Mouse (Mus musculus) embryonic fibroblast, embryonic 13.5 days (primary cell): ENCODE data around the gene Pou2f3. TPM values are rescaled to one million over a fixed set of nuclear protein-coding genes. Genes with fewer than 3 reads are reported as not detected.

Experiments used
- H3K27ac ChIP-seq: 2 replicates; pipeline ENCODE4 v1.5.1; 2012; ENCODE audit warnings: low read length, control low read depth, inconsistent platforms; ENCODE audit not compliant: insufficient read depth
- H3K4me1 ChIP-seq: 2 replicates; pipeline ENCODE4 v1.6.1; 2011; ENCODE audit warnings: low read length; ENCODE audit not compliant: control insufficient read depth, insufficient read depth
- H3K4me3 ChIP-seq: 2 replicates; pipeline ENCODE4 v1.5.1; 2011; ENCODE audit warnings: mild to moderate bottlenecking, control low read depth, low read length; ENCODE audit not compliant: insufficient read depth
- CTCF ChIP-seq: IDR thresholded peaks from 2 replicates; pipeline ENCODE4 v1.5.1; 2011; ENCODE audit warnings: mild to moderate bottlenecking, control low read depth, low read length, moderate library complexity, borderline replicate concordance; ENCODE audit not compliant: insufficient read depth
- POLR2A ChIP-seq: IDR thresholded peaks from 2 replicates; pipeline ENCODE4 v1.6.1; 2011; ENCODE audit warnings: low read depth, mild to moderate bottlenecking, control low read depth, low read length, moderate library complexity
- polyA plus RNA-seq: library from polyadenylated mRNA; stranded (reverse); fragments of >200 nt; gene quantifications from 2 replicates; pipeline ENCODE4 v1.2.4, GENCODE M21; 2011; ENCODE audit warnings: low read depth; ENCODE audit not compliant: missing spikeins, insufficient read length

Gene Pou2f3
- polyA plus RNA-seq, 1 experiment = not detected

GRCm38 (mm10) chr9:43115431-43116133, 94.6 kb downstream of the Pou2f3 start:
- peaks cover 2% of the 10 kb centered on the region; the same call in 1 of the 2 replicates for H3K4me1 ChIP-seq
- peak overlapping the region; percentile 74 for H3K4me3 ChIP-seq
- no peak overlapping the region for H3K27ac ChIP-seq
- no peak for TF ChIP-seq POLR2A
- TF ChIP-seq CTCF = no peak

DNA sequence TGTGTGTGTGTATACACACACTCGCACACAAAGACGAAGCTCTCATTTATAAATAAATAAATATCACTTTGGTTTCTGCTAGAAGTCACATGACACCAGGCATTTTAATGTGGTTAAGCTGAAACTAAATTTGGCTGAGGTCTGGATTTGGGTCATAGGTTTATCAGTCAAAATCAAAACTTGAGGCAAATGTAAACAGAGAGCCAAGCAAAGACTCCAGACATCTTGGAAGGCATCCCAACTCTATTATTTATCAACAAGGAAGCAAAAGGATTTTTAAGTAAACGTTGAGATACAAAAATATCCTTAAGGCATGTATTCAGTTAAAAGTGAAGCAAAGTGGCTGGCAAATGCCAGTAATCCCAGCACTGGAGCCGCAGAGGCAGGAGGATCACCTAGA, 95.3 kb downstream of the Pou2f3 start:
- H3K4me3 ChIP-seq = no peak overlapping the region
- peaks cover 2% of the 10 kb centered on the region; the same call in 1 of the 2 replicates for H3K4me1 ChIP-seq
- H3K27ac ChIP-seq = no peak overlapping the region
- TF ChIP-seq POLR2A (no peak), CTCF (no peak)

DNA sequence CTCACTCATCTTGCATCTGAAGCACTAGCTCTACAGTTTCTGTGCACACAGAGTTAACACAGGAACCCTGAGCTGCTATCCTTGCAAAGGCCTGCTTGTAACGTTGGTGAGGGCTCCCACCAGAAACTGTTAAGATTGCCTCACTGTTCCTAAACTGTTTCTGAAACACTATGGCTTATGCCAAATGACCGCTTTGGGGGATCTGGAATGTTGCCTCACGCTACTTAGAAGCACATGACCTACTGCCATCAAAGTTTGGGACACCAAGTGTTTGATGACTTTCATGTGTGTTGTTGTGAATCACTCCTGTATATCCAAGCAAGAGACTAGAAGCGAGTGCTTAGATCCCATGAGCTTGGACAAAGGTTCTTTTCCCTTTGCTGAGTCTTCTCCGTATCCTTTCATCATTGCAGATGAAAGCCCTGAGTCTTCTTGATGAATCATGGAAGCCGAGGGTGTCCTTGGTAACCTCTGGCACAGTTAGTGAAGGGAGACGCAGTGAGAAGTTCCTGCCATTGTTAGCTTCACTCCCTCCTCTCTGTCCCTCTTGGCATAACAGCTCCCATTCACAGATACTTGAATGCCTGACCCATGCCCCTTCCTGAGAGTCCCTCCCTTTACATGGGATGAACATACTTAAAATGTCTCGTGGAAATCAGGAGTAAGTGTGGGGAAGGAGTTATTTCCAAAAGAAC, 99.7 kb downstream of the Pou2f3 start:
- TF ChIP-seq POLR2A = no peak
- TF ChIP-seq CTCF = no peak
- Histone ChIP-seq H3K27ac (no peak overlapping the region), H3K4me1 (peaks cover 3% of the 10 kb centered on the region), H3K4me3 (no peak overlapping the region)

- TF ChIP-seq POLR2A (no peak), CTCF (no peak)
- no peak overlapping the region for H3K27ac ChIP-seq
- no peak overlapping the region for H3K4me3 ChIP-seq
- H3K4me1 ChIP-seq = peaks cover 2% of the 10 kb centered on the region
Observed at GRCm38 (mm10) chr9:43109125-43109524, 101.0 kb downstream of the Pou2f3 start.

DNA sequence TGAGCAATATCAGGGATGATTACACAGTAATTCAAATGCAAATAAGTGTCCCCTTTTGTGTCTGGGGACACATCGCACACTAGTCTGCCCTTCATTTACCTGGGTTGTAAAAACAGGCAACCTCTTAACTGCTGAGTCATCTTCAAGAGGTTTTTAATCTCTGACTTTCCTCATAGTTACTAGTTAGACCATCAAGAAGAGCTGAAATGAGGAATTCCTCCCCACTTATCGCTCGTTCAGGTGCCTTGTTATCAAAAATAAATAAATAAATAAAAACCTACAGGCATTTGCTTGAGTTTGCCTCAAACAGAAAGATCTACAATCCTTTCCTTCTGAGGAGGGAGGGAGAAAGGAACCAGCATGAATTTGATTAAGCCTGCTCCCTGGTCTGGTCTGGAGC, 101.4 kb downstream of the Pou2f3 start:
- Histone ChIP-seq H3K4me3 (no peak overlapping the region), H3K27ac (no peak overlapping the region), H3K4me1 (peaks cover 2% of the 10 kb centered on the region)
- no peak for TF ChIP-seq POLR2A
- no peak for TF ChIP-seq CTCF

- no peak overlapping the region for H3K4me3 ChIP-seq
- no peak for TF ChIP-seq POLR2A
- H3K27ac ChIP-seq = no peak overlapping the region
- H3K4me1 ChIP-seq = peaks cover 4% of the 10 kb centered on the region
Observed at GRCm38 (mm10) chr9:43108081-43108480, 102.1 kb downstream of the Pou2f3 start.

DNA sequence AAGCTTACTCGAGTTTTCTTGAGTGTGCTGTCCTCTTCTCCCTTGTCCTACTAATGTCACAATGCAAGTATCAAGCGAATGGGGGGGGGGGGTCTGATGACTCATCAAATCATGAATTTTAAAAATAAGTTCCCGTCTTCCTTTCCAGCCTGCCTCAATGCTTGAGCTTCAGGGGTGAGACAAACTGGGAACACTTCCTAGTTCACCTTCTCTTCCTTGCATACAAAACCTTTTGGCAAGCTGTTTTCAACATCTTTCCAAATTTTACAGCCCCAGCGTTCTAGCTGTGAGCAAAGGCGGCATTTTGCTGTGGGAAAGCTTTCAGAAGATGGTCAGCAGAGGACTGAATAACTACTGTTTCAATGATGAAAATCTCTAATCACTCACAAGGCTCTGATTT, 102.6 kb downstream of the Pou2f3 start:
- TF ChIP-seq POLR2A = no peak
- no peak for TF ChIP-seq CTCF
- Histone ChIP-seq H3K27ac (peak overlapping the region; percentile 35), H3K4me3 (no peak overlapping the region), H3K4me1 (peaks cover 4% of the 10 kb centered on the region)

DNA sequence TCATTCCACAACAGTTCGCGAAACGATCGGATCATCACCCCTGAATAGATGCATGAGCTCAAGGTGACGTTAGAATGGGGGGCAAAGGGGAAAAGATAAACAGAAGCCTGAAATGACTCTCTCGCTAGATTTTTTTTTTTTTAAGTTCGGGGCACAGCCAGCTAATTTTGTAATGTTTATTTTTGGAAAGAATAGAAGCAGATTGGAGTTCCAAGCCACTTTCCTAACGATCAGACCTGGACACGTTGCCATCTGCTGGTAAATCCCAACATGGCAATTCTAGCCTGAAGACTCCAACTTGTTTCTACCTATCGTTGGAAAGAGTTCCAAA, 103.0 kb downstream of the Pou2f3 start, which contains the start of gene Arhgef12:
Gene Arhgef12 (minus strand): TSS at position 53 of the 331 bp plus-strand sequence.
- H3K27ac ChIP-seq = peak within 1 kb of the TSS; percentile 69
- peak within 1 kb of the TSS; percentile 56 for H3K4me3 ChIP-seq
- TF ChIP-seq CTCF (no peak), POLR2A (no peak)
- H3K4me1 ChIP-seq = peaks cover 4% of the 10 kb centered on the region

GRCm38 (mm10) chr9:43106426-43107186, 103.6 kb downstream of the Pou2f3 start:
- Histone ChIP-seq H3K27ac (peak overlapping the region; percentile 69), H3K4me3 (peak overlapping the region; percentile 56), H3K4me1 (peaks cover 6% of the 10 kb centered on the region)
- no peak for TF ChIP-seq POLR2A
- TF ChIP-seq CTCF = no peak

- Histone ChIP-seq H3K4me3 (peak overlapping the region; percentile 87), H3K27ac (peak overlapping the region; percentile 71), H3K4me1 (peaks cover 6% of the 10 kb centered on the region)
- TF ChIP-seq POLR2A (peak; percentile 43; the same call in 1 of the 2 replicates), CTCF (no peak)
Observed at GRCm38 (mm10) chr9:43105664-43106361, 104.4 kb downstream of the Pou2f3 start.
